Mouse (Mus musculus) forebrain, embryonic 12.5 days (tissue): Measurements from ENCODE around the gene Xpa. TPM values are rescaled to one million over a fixed set of nuclear protein-coding genes. Genes with fewer than 3 reads are reported as not detected.

Experiments
- ATAC-seq: fragments of 200-750 bp; cut with Nextera tagmentation; 2 replicates; pipeline ENCODE4 v1.8.0; 2017; ENCODE audit warnings: moderate TSS enrichment; ENCODE audit not compliant: low FRiP score
- H3K27ac ChIP-seq: fragments of 300-500 bp; sonication (generic); 2 replicates; pipeline ENCODE4 v1.5.1; 2016; ENCODE audit warnings: mild to moderate bottlenecking
- H3K27me3 ChIP-seq: fragments of 300-500 bp; sonication (generic); 2 replicates; pipeline ENCODE4 v1.6.1; 2016; ENCODE audit warnings: mild to moderate bottlenecking
- H3K36me3 ChIP-seq: fragments of 300-500 bp; sonication (generic); replicated peaks from 2 replicates; pipeline ENCODE4 v1.6.1; 2016; ENCODE audit warnings: mild to moderate bottlenecking
- H3K4me1 ChIP-seq: fragments of 300-500 bp; sonication (generic); 2 replicates; pipeline ENCODE4 v1.6.1; 2016
- H3K4me2 ChIP-seq: fragments of 300-500 bp; sonication (generic); 2 replicates; pipeline ENCODE4 v1.6.1; 2016; ENCODE audit warnings: mild to moderate bottlenecking, moderate library complexity
- H3K4me3 ChIP-seq: fragments of 300-500 bp; sonication (generic); replicated peaks from 2 replicates; pipeline ENCODE4 v1.5.1; 2016; ENCODE audit warnings: mild to moderate bottlenecking
- H3K9ac ChIP-seq: fragments of 300-500 bp; sonication (generic); 2 replicates; pipeline ENCODE4 v1.6.1; 2016; ENCODE audit warnings: mild to moderate bottlenecking
- H3K9me3 ChIP-seq: fragments of 300-500 bp; sonication (generic); 2 replicates; pipeline ENCODE4 v1.6.1; 2016
- WGBS: fragments of 180-500 bp; shearing (Covaris S2); methylation state at CpG from one replicate; pipeline ENCODE4 v1.1.7; 2016; 5-methylcytosine and 5-hydroxymethylcytosine counted together
- polyA plus RNA-seq: library from polyadenylated mRNA; unstranded; fragments of >200 nt; fragmentation: Nextera tagmentation; extraction: Ambion mirVana; gene quantifications from 2 replicates; pipeline ENCODE4 v1.2.1, GENCODE M21; 2016

The Xpa gene
- polyA plus RNA-seq, 1 experiment from 2014 or later = 35.3 TPM

- Histone ChIP-seq H3K4me2 (peak within 1 kb of the TSS; percentile 69), H3K27me3 (no peaks in the 10 kb centered on the region), H3K27ac (peak within 1 kb of the TSS; percentile 99), H3K9me3 (no peaks in the 10 kb centered on the region), H3K4me1 (peaks cover 28% of the 10 kb centered on the region), H3K36me3 (peaks cover 18% of the 10 kb centered on the region), H3K4me3 (peak within 1 kb of the TSS; percentile 88), H3K9ac (peak within 1 kb of the TSS; percentile 95)
- ATAC-seq = peak; percentile 89
- WGBS = under 1% methylated on average over 86 of the region's 90 CpGs
These were observed 57.6 kb downstream of the Xpa start, which contains the start of the genes Ncbp1 and Tstd2 for GRCm38 (mm10) chr4:46138287-46139222. Ncbp1 (plus strand) TSS chr4:46138613. Tstd2 (minus strand) TSS chr4:46138694.

DNA sequence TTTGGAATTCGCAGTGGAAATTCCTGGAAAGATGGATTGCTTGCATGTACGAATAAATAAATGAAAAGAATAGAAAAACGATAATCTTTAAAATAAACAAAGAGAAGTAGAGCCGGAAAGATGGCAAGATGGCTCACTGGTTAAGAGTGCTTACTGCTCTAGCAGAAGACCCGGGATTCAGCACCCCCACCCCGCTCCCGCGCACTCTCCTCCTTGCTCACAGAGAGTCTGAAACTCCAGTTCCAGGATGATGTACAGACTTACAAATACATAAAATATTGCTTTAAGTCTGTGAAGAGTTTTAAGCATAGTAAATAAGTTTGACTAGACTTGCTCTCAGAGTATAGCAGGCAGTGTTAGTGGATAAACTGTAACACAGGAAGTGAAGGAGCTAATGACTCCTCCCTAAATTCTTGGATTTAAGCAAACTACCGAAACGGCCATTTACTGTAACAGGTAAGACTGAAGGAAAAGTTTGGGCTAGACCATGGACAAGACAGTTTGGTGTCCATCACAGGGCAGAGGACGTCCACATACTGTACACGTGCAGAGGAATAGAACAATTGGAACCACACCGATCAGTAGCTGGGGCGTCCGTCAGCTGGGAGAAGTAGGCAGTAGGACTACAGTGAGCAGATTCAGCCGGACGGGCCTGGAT, 58.4 kb downstream of the Xpa start:
- peak; percentile 78 for ATAC-seq
- peak overlapping the region; percentile 88 for H3K4me3 ChIP-seq
- peak overlapping the region; percentile 99 for H3K27ac ChIP-seq
- WGBS = 9% methylated on average over 17 of the region's 17 CpGs
- H3K36me3 ChIP-seq = peaks cover 25% of the 10 kb centered on the region
- no peaks in the 10 kb centered on the region for H3K9me3 ChIP-seq
- H3K27me3 ChIP-seq = no peaks in the 10 kb centered on the region
- H3K4me1 ChIP-seq = peaks cover 28% of the 10 kb centered on the region
- peak overlapping the region; percentile 69 for H3K4me2 ChIP-seq
- H3K9ac ChIP-seq = peak overlapping the region; percentile 95

DNA sequence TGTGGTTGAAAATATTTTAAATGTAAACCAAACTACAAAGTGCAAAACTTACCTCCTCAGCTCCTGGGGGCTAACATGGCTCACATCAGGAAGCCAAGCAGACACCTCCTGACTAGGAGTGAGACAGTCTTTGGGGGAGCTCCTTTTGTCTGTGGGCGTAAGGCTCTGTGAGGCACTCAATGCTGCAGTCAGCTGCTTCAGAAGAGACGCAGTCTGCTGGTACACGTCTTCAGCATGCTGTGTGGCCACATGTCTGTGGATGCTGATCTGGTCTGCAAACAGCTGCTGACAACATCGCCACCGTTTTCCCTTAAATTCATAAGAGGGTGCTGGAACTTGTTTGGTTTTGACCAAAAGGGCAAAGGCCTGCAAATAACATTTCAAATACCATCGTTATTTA, 64.3 kb downstream of the Xpa start:
- peaks cover 2% of the 10 kb centered on the region for H3K4me1 ChIP-seq
- no peak overlapping the region for H3K4me3 ChIP-seq
- no peak for ATAC-seq
- H3K9me3 ChIP-seq = no peaks in the 10 kb centered on the region
- H3K27ac ChIP-seq = no peak overlapping the region
- no peaks in the 10 kb centered on the region for H3K27me3 ChIP-seq
- no peak overlapping the region for H3K9ac ChIP-seq
- no peak overlapping the region for H3K4me2 ChIP-seq
- H3K36me3 ChIP-seq = peaks cover 74% of the 10 kb centered on the region
- WGBS = 87% methylated on average over 6 of the region's 6 CpGs

GRCm38 (mm10) chr4:46130221-46130620, 65.9 kb downstream of the Xpa start:
- Histone ChIP-seq H3K9ac (no peak overlapping the region), H3K4me1 (no peaks in the 10 kb centered on the region), H3K27ac (no peak overlapping the region), H3K4me3 (no peak overlapping the region), H3K27me3 (no peaks in the 10 kb centered on the region), H3K9me3 (no peaks in the 10 kb centered on the region), H3K4me2 (no peak overlapping the region), H3K36me3 (peaks cover 79% of the 10 kb centered on the region)
- no peak for ATAC-seq
- 81% methylated on average over 3 of the region's 3 CpGs for WGBS

GRCm38 (mm10) chr4:46129311-46130004, 66.7 kb downstream of the Xpa start:
- Histone ChIP-seq H3K4me2 (no peak overlapping the region), H3K9me3 (no peaks in the 10 kb centered on the region), H3K4me1 (no peaks in the 10 kb centered on the region), H3K4me3 (no peak overlapping the region), H3K36me3 (peaks cover 80% of the 10 kb centered on the region), H3K9ac (no peak overlapping the region), H3K27me3 (no peaks in the 10 kb centered on the region), H3K27ac (no peak overlapping the region)
- 96% methylated on average over 8 of the region's 8 CpGs for WGBS
- no peak for ATAC-seq

GRCm38 (mm10) chr4:46126541-46126940, 69.6 kb downstream of the Xpa start:
- Histone ChIP-seq H3K4me1 (no peaks in the 10 kb centered on the region), H3K36me3 (peaks cover 81% of the 10 kb centered on the region), H3K9me3 (no peaks in the 10 kb centered on the region), H3K4me2 (no peak overlapping the region), H3K27me3 (no peaks in the 10 kb centered on the region), H3K9ac (no peak overlapping the region), H3K27ac (no peak overlapping the region), H3K4me3 (no peak overlapping the region)
- ATAC-seq = no peak
- 46% methylated on average over 2 of the region's 2 CpGs for WGBS

DNA sequence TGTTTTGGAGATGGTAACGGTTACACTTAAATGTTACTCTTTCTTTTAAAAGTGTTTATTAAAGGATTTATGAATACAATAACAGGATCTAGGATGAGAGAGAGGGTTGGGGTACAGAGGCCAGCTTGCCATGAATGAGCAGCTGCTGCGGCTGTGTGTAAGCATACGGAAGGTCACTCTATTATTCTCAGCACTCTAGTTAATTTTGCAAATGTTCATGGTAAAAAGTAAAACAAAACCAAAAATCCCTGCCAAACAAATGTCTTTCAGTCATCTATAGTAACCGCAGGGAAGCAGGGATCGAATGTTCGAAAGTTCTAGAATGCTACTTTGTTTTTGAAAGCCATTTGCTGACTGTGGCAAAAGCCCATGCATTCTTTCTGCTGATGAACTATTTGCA, 72.8 kb downstream of the Xpa start:
- H3K4me1 ChIP-seq = no peaks in the 10 kb centered on the region
- H3K27me3 ChIP-seq = no peaks in the 10 kb centered on the region
- WGBS = 91% methylated on average over 6 of the region's 6 CpGs
- H3K9me3 ChIP-seq = no peaks in the 10 kb centered on the region
- no peak for ATAC-seq
- H3K9ac ChIP-seq = no peak overlapping the region
- H3K27ac ChIP-seq = no peak overlapping the region
- H3K36me3 ChIP-seq = peaks cover 85% of the 10 kb centered on the region
- no peak overlapping the region for H3K4me2 ChIP-seq
- no peak overlapping the region for H3K4me3 ChIP-seq

GRCm38 (mm10) chr4:46120767-46121166, 75.3 kb downstream of the Xpa start:
- Histone ChIP-seq H3K27ac (no peak overlapping the region), H3K4me3 (no peak overlapping the region), H3K27me3 (no peaks in the 10 kb centered on the region), H3K36me3 (peaks cover 97% of the 10 kb centered on the region), H3K4me2 (no peak overlapping the region), H3K9me3 (no peaks in the 10 kb centered on the region), H3K4me1 (no peaks in the 10 kb centered on the region), H3K9ac (no peak overlapping the region)
- WGBS = 85% methylated on average over 3 of the region's 3 CpGs
- no peak for ATAC-seq

- no peak for ATAC-seq
- peaks cover 96% of the 10 kb centered on the region for H3K36me3 ChIP-seq
- no peaks in the 10 kb centered on the region for H3K27me3 ChIP-seq
- no peak overlapping the region for H3K4me3 ChIP-seq
- no peaks in the 10 kb centered on the region for H3K9me3 ChIP-seq
- H3K4me2 ChIP-seq = no peak overlapping the region
- H3K27ac ChIP-seq = no peak overlapping the region
- 93% methylated on average over 14 of the region's 14 CpGs for WGBS
- no peak overlapping the region for H3K9ac ChIP-seq
- H3K4me1 ChIP-seq = no peaks in the 10 kb centered on the region
These were observed 76.5 kb downstream of the Xpa start for GRCm38 (mm10) chr4:46119514-46120094.

GRCm38 (mm10) chr4:46117536-46117935, 78.6 kb downstream of the Xpa start:
- Histone ChIP-seq H3K4me1 (no peaks in the 10 kb centered on the region), H3K9me3 (no peaks in the 10 kb centered on the region), H3K4me2 (no peak overlapping the region), H3K36me3 (peaks cover 95% of the 10 kb centered on the region), H3K27me3 (no peaks in the 10 kb centered on the region), H3K9ac (no peak overlapping the region; the same call in 1 of the 2 replicates), H3K4me3 (no peak overlapping the region), H3K27ac (no peak overlapping the region)
- no peak for ATAC-seq
- WGBS = 92% methylated on average over 4 of the region's 4 CpGs

GRCm38 (mm10) chr4:46116544-46117175, 79.5 kb downstream of the Xpa start:
- H3K36me3 ChIP-seq = peaks cover 86% of the 10 kb centered on the region
- H3K4me3 ChIP-seq = no peak overlapping the region
- H3K27me3 ChIP-seq = no peaks in the 10 kb centered on the region
- 91% methylated on average over 10 of the region's 10 CpGs for WGBS
- no peak overlapping the region for H3K9ac ChIP-seq
- no peaks in the 10 kb centered on the region for H3K4me1 ChIP-seq
- no peaks in the 10 kb centered on the region for H3K9me3 ChIP-seq
- no peak overlapping the region for H3K4me2 ChIP-seq
- H3K27ac ChIP-seq = no peak overlapping the region
- ATAC-seq = no peak
